8 mouse cellular contexts compared by ENCODE assay signal in genomic region chr9:21265000-21265561, GRCm38 (mm10). TPM values are rescaled to one million over a fixed set of nuclear protein-coding genes. Genes with fewer than 3 reads are reported as not detected.
DNase-seq lines count a peak whose midpoint lies in the region; ATAC-seq lines count a peak whose summit lies in the region.

TSS of gene Atg4d (plus strand) at chr9:21265293.

- peaks cover 29% of the 10 kb centered on the region for H3K4me1 ChIP-seq in heart, embryonic 10.5 days
- H3K4me1 ChIP-seq in kidney, embryonic 15.5 days = peaks cover 24% of the 10 kb centered on the region

- H3K27ac ChIP-seq in heart, embryonic 10.5 days = peak within 1 kb of the TSS; percentile 91
- H3K27ac ChIP-seq in kidney, embryonic 15.5 days = peak within 1 kb of the TSS; percentile 90

- H3K27me3 ChIP-seq in heart, embryonic 10.5 days (ENCODE audit: insufficient read depth, poor library complexity, severe bottlenecking) = 0 out of 2 replicates have a peak, but pooled peaks cover 6% of the 10 kb centered on the region
- no peaks in the 10 kb centered on the region for H3K27me3 ChIP-seq in kidney, embryonic 15.5 days

- peak within 1 kb of the TSS; percentile 82 for H3K4me2 ChIP-seq in kidney, embryonic 15.5 days

- H3K4me3 ChIP-seq in heart, embryonic 10.5 days = peak within 1 kb of the TSS; percentile 79
- peak within 1 kb of the TSS; percentile 78 for H3K4me3 ChIP-seq in kidney, embryonic 15.5 days (replicated peaks)

- peak within 1 kb of the TSS; percentile 82 for H3K9ac ChIP-seq in kidney, embryonic 15.5 days

- H3K9me3 ChIP-seq in heart, embryonic 10.5 days = no peaks in the 10 kb centered on the region
- H3K9me3 ChIP-seq in kidney, embryonic 15.5 days (replicated peaks) = no peaks in the 10 kb centered on the region

- peaks cover 33% of the 10 kb centered on the region for H3K36me3 ChIP-seq in heart, embryonic 10.5 days
- peaks cover 37% of the 10 kb centered on the region for H3K36me3 ChIP-seq in kidney, embryonic 15.5 days

- peak; percentile 98 for DNase-seq in B cell, adult 2 months
- DNase-seq in brain, adult 2 months (ENCODE audit: low read depth, low spot score) = peak; percentile 100
- peak; percentile 100 for DNase-seq in heart, embryonic 10.5 days (ENCODE audit: low spot score)
- peak; percentile 100 for DNase-seq in liver
- peak; percentile 99 to 100 for DNase-seq in spleen, postnatal 4 days (ENCODE audit: low spot score in 2 of 2)

- peak; percentile 86 for ATAC-seq in erythroblast, adult 5-6 weeks (replicated peaks; ENCODE audit: low FRiP score, poor library complexity, severe bottlenecking)
- peak; percentile 98 for ATAC-seq in kidney, embryonic 15.5 days (replicated peaks; ENCODE audit: low FRiP score)
- ATAC-seq in monocyte, adult 5-6 weeks (replicated peaks; ENCODE audit: insufficient number of reproducible peaks, low FRiP score, low TSS enrichment, poor library complexity, severe bottlenecking) = peak; percentile 85

- WGBS in heart, embryonic 10.5 days = under 1% methylated on average over 49 of the region's 49 CpGs
- under 1% methylated on average over 44 of the region's 49 CpGs for WGBS in kidney, embryonic 15.5 days

RNA-seq across cellular contexts. Expression of gene Atg4d, which starts in this region (rescaled TPM):
- total RNA-seq in erythroblast, adult 5-6 weeks (2015; ENCODE audit: low replicate concordance) = 11.9 TPM in 2 replicates
- total RNA-seq in erythroblast, adult 5-6 weeks (2017; ENCODE audit: low replicate concordance) = 31.9 and 59.8 TPM in 2 replicates
- 50.6 and 57.9 TPM in 2 replicates for polyA plus RNA-seq in heart, embryonic 10.5 days (2016; fragmentation: Nextera tagmentation; extraction: Ambion mirVana)
- 42.7 and 49.5 TPM in 2 replicates for polyA plus RNA-seq in kidney, embryonic 15.5 days (2015; fragmentation: Nextera tagmentation; extraction: Ambion mirVana)
- 31.7 to 39.6 TPM (median 34.6 TPM) in 3 replicates for total RNA-seq in monocyte, adult 5-6 weeks (2017)

Comparison
In these comparisons a context has a peak if more than half of its experiments do, and no peak if none do; other contexts are left out.
1. Peak in every context shown above with its lines: DNase-seq, ATAC-seq, H3K4me3 ChIP-seq and H3K27ac ChIP-seq.